Mouse (Mus musculus) left cerebral cortex, postnatal 14 days (tissue): ENCODE measurements at regions not wholly inside any gene's neighbourhood (a gene's known extent, or its start where the extent isn't known, plus 50 kb on each side); places are given as distances from the start of the nearest gene placed in this dataset.
"Not testable (repeated sequence)": the region's sequence is repeated elsewhere in the genome, so short reads cannot be mapped to it uniquely, and the experiment has no call there.

Experiments
- DNase-seq, 2 experiments: peaks; one replicate each; pipeline ENCODE4 v3.0.0; 2021 to 2022; ENCODE audit warnings: low spot score in 2 of 2, mixed read lengths in 1 of 2
- intact Hi-C: fragments of 180-260 bp; cut with DNase I; formaldehyde crosslinking; loops from one replicate; pipeline ENCODE4 v1.15.1; 2025

DNA sequence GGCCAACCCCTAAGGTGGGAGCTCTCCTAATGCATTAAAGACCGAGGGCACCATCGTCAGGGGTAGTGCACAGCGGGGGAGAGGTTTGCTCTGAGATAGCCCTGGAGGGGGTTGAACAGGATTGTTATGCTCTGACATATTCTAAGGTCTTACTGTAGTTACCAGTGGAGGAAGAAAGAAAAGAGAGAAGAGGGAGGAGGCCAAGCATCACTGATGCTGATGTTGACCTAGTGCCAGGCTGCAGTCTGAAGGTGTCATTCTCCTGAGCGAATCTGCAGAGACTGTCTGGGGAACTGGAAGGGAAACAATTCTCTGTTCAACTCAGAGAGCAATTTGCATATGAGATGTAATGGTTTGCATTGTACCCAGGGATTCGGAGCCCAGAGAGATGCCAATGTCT, 139.4 kb upstream of the Zfp637 start:
- intact Hi-C loops: no loop called here
- no peak for DNase-seq

- DNase-seq: no peak
- intact Hi-C loops: no loop called here
Observed at GRCm38 (mm10) chr6:117706006-117706405, 135.0 kb upstream of the Zfp637 start.

- intact Hi-C loops: no loop called here
- DNase-seq: no peak
Observed at GRCm38 (mm10) chr6:117709212-117709611, 131.8 kb upstream of the Zfp637 start.

- no peak for DNase-seq
- intact Hi-C loops: no loop called here
Observed at GRCm38 (mm10) chr6:117715056-117715777, 125.8 kb upstream of the Zfp637 start.

- intact Hi-C loops, DNase-seq: not testable (repeated sequence)
Observed at GRCm38 (mm10) chr6:117716422-117716821, 124.6 kb upstream of the Zfp637 start.

GRCm38 (mm10) chr6:117752338-117752737, 88.6 kb upstream of the Zfp637 start:
- intact Hi-C loops: loop anchor here (2.0 kb wide), 1 partner anchor 76 kb away; no protein-coding TSS in a partner anchor
- DNase-seq: peak in 1 of 2 experiments; percentile 30

DNA sequence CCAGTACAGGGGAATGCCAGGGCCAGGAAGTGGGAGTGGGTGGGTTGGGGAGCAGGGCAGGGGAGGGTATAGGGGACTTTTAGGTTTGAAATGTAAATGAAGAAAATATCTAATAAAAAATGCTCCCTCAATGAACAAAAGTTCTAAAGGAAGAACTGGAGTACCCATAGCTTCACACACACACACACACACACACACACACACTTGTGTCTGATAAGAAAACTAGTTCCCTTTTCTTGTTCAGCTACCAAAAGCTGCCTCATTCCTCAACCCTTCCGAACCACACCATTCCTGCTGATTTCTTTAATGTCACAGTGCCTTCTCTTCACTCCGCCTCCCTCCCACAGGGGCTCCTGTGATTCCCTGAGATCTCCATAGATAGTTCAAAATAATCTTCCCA, 85.3 kb upstream of the Zfp637 start:
- intact Hi-C loops, DNase-seq: not testable (repeated sequence)

GRCm38 (mm10) chr6:117756176-117756575, 84.8 kb upstream of the Zfp637 start:
- intact Hi-C loops: no loop called here
- no peak for DNase-seq

- intact Hi-C loops: not testable (repeated sequence)
- DNase-seq: peak; percentile 57 to 69
Observed at GRCm38 (mm10) chr6:117758516-117758915, 82.5 kb upstream of the Zfp637 start.

DNA sequence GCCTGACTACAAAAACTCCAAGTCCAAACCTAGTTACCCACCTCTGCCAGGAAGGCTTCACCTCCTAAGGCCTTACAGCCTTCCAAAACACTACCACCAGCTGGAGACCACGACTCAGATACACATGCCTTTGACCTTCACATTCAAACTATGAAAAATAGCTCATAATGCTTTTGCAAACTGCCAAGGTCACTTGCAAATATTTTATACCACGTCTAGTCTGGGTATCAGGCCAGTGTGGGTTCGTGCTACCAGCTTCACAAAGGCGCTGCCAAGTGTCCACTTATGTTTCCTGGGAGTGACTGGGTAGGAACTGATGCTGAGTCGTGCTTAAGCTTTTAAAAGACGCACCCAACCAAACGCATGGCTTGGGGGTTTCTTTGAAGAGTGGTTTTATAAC, 69.5 kb upstream of the Zfp637 start:
- DNase-seq: no peak
- intact Hi-C loops: no loop called here

DNA sequence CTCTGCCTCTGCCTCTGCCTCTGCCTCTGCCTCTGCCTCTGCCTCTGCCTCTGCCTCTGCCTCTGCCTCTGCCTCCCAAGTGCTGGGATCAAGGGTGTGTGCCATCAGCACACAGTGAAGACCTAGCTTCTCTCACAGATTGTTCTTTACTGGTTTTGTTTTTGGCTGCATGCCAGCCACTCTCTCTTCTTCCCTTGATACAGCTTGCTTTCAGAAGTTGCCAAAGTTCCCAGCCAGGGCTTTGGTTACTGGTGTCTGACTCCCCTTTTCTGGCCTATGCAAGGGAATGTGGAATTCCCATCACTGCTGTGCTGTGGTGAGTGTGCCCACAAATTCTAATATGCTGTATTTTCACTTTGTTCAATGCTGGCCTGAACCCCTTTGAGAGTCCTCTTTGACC, 68.6 kb upstream of the Zfp637 start:
- no peak for DNase-seq
- intact Hi-C loops: no loop called here

DNA sequence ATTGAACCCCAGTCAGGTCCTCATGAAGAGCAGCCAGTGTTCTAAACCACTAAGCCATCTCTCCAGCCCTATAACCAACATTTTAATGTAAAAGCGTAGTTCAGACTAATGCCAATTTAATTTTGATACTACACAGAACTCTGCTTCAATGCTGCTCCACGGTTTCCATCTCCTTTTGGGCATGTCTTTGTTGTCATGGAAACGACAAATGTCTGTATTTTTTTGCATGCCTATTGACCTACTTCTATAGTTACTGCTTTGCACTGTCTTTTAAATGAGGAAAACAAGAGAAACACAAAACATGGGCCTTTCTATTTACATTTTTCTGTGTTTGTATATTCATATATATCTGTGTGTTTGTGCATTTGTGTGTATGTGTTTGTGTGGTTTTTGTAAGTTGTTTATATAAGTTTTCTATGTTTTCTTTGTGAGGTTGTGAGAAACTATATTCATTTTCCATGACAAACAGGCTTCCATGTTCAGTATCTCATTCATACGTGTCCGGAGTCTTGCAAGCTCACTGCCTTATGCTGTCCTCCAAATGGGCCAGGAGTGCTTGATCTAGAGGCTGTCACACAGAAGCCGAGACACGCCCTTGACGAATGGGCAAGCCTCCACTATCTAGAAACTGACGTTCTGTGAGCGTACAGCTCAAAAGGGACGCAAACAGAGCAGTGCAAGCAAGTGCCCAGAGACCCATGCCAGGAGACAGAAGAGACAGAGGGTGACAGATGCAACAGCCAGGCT, 65.5 kb upstream of the Zfp637 start:
- intact Hi-C loops: no loop called here
- DNase-seq: peak in 1 of 2 experiments; percentile 58

DNA sequence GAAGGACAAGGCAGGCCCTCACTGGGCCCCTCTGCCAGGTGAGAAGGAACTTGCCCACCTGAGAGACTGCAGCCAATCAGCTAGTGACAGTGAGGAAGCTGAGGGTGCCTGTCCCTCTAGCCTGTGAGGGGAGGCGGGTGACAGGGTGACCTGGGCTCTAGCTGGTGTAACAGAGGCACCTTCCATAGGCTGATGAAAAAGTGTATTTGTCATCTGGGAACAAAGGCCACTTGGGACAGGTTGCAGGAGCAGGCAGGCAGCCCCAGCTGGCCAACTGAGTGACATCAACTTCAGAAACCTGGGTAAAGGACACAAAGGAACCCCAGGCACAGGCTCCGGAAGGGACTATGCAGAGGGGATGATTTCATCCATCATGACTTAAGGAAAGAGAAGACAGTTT, 63.0 kb upstream of the Zfp637 start:
- intact Hi-C loops: no loop called here
- DNase-seq: no peak

- DNase-seq: no peak
- intact Hi-C loops: no loop called here
Observed at GRCm38 (mm10) chr6:117778481-117778880, 62.5 kb upstream of the Zfp637 start.

- DNase-seq: peak in 1 of 2 experiments; percentile 22
Observed at GRCm38 (mm10) chr6:117779020-117779419, 62.0 kb upstream of the Zfp637 start.

GRCm38 (mm10) chr6:117788580-117789540, 52.1 kb upstream of the Zfp637 start:
- DNase-seq: no peak
- intact Hi-C loops: no loop called here

More at GRCm38 (mm10) chr6:117779020-117779419, 62.0 kb upstream of the Zfp637 start:
- intact Hi-C loops: no loop called here

- no peak for DNase-seq
- intact Hi-C loops: no loop called here
Observed at GRCm38 (mm10) chr6:117790581-117790980, 50.4 kb upstream of the Zfp637 start.
